Mouse (Mus musculus) MEL (cell line): ENCODE results near the gene Slco3a1. TPM values are rescaled to one million over a fixed set of nuclear protein-coding genes. Genes with fewer than 3 reads are reported as not detected.

ENCODE experiments used
- DNase-seq: peaks from one replicate; pipeline ENCODE4 v3.0.0; 2011; ENCODE audit warnings: low read depth, low spot score
- H3K27ac ChIP-seq: 2 replicates; pipeline ENCODE4 v1.5.1; 2012; ENCODE audit warnings: low read depth, mild to moderate bottlenecking, control low read depth, low read length, moderate library complexity; ENCODE audit not compliant: control insufficient read depth
- H3K27me3 ChIP-seq, 2 experiments: fragments of 150-350 bp in 1 of 2; sonication (generic) in 1 of 2; 2 replicates each; pipeline ENCODE4 v1.6.1; 2012; ENCODE audit warnings: low read length in 2 of 2, mild to moderate bottlenecking in 2 of 2, improper control_type of control experiment in 1 of 2, moderate library complexity in 1 of 2; ENCODE audit not compliant: insufficient read depth in 2 of 2, control insufficient read depth in 1 of 2
- H3K36me3 ChIP-seq, 2 experiments: 2 replicates each; pipeline ENCODE4 v1.6.1; 2012 to 2014; ENCODE audit warnings: low read length in 2 of 2, improper control_type of control experiment in 1 of 2, inconsistent platforms in 1 of 2, mild to moderate bottlenecking in 1 of 2; ENCODE audit not compliant: insufficient read depth in 2 of 2, control insufficient read depth in 1 of 2
- H3K4me1 ChIP-seq, 2 experiments: fragments of 150-350 bp in 1 of 2; sonication (generic) in 1 of 2; 2 replicates each; pipeline ENCODE4 v1.6.1; 2012; ENCODE audit warnings: low read length in 2 of 2, improper control_type of control experiment in 1 of 2, mild to moderate bottlenecking in 1 of 2; ENCODE audit not compliant: insufficient read depth in 2 of 2, control insufficient read depth in 1 of 2
- H3K4me3 ChIP-seq, 2 experiments: fragments of 150-350 bp in 1 of 2; sonication (generic) in 1 of 2; 2 replicates each; pipeline ENCODE4 v1.5.1; 2012; ENCODE audit warnings: low read depth in 2 of 2, low read length in 2 of 2, mild to moderate bottlenecking in 2 of 2, moderate library complexity in 2 of 2, control low read depth in 1 of 2, improper control_type of control experiment in 1 of 2; ENCODE audit not compliant: control insufficient read depth in 1 of 2, insufficient read depth in 1 of 2
- H3K79me2 ChIP-seq: 2 replicates; pipeline ENCODE4 v1.6.1; 2012; ENCODE audit warnings: mild to moderate bottlenecking, low read length, moderate library complexity; ENCODE audit not compliant: control insufficient read depth, poor library complexity, insufficient read depth
- H3K9ac ChIP-seq: 2 replicates; pipeline ENCODE4 v1.6.1; 2012; ENCODE audit warnings: low read depth, mild to moderate bottlenecking, control low read depth, low read length, moderate library complexity; ENCODE audit not compliant: control insufficient read depth, poor library complexity, severe bottlenecking
- H3K9me3 ChIP-seq: fragments of 150-350 bp; sonication (generic); replicated peaks from 2 replicates; pipeline ENCODE4 v1.6.1; 2012; ENCODE audit warnings: mild to moderate bottlenecking, low read length, improper control_type of control experiment, moderate library complexity; ENCODE audit not compliant: insufficient read depth
- CHD2 ChIP-seq: IDR thresholded peaks from 2 replicates; pipeline ENCODE4 v1.6.1; 2011; ENCODE audit warnings: low read length, improper control_type of control experiment
- E2F4 ChIP-seq: IDR thresholded peaks from 2 replicates; pipeline ENCODE4 v1.6.1; 2011; ENCODE audit warnings: low read depth, low read length, improper control_type of control experiment, borderline replicate concordance
- ELF1 ChIP-seq: IDR thresholded peaks from 2 replicates; pipeline ENCODE4 v1.6.1; 2014; ENCODE audit warnings: low read depth, mild to moderate bottlenecking, inconsistent platforms, low read length, improper control_type of control experiment, moderate library complexity
- EP300 ChIP-seq, 2 experiments: IDR thresholded peaks; 2 replicates each; pipeline ENCODE4 v1.6.1; 2011; ENCODE audit warnings: improper control_type of control experiment in 2 of 2, low read length in 2 of 2, low read depth in 1 of 2, mild to moderate bottlenecking in 1 of 2
- ETS1 ChIP-seq: IDR thresholded peaks from 2 replicates; pipeline ENCODE4 v1.6.1; 2012; ENCODE audit warnings: low read depth, mild to moderate bottlenecking, inconsistent platforms, low read length, improper control_type of control experiment, moderate library complexity
- GATA1 ChIP-seq: IDR thresholded peaks from 2 replicates; pipeline ENCODE4 v1.6.1; 2011; ENCODE audit warnings: low read depth, low read length, improper control_type of control experiment
- JUND ChIP-seq: IDR thresholded peaks from 2 replicates; pipeline ENCODE4 v1.6.1; 2011; ENCODE audit warnings: low read depth, mild to moderate bottlenecking, improper control_type of control experiment, low read length
- KAT2A ChIP-seq: conservative IDR thresholded peaks from 2 replicates; pipeline ENCODE4 v1.6.1; 2012; ENCODE audit warnings: low read depth, low read length, improper control_type of control experiment, inconsistent platforms
- MAFK ChIP-seq: IDR thresholded peaks from 2 replicates; pipeline ENCODE4 v1.6.1; 2011; ENCODE audit warnings: low read depth, mild to moderate bottlenecking, low read length, improper control_type of control experiment, borderline replicate concordance
- MAZ ChIP-seq: IDR thresholded peaks from 2 replicates; pipeline ENCODE4 v1.6.1; 2012; ENCODE audit warnings: low read depth, mild to moderate bottlenecking, inconsistent platforms, low read length, improper control_type of control experiment
- MXI1 ChIP-seq: IDR thresholded peaks from 2 replicates; pipeline ENCODE4 v1.6.1; 2011; ENCODE audit warnings: mild to moderate bottlenecking, low read depth, low read length, improper control_type of control experiment
- MYC ChIP-seq: IDR thresholded peaks from 2 replicates; pipeline ENCODE4 v1.6.1; 2011; ENCODE audit warnings: low read depth, mild to moderate bottlenecking, low read length, improper control_type of control experiment, moderate library complexity
- NELFE ChIP-seq: IDR thresholded peaks from 2 replicates; pipeline ENCODE4 v1.6.1; 2011; ENCODE audit warnings: low read depth, low read length, improper control_type of control experiment
- POLR2AphosphoS5 ChIP-seq: IDR thresholded peaks from 2 replicates; pipeline ENCODE4 v1.6.1; 2012; ENCODE audit warnings: low read depth, borderline replicate concordance, mild to moderate bottlenecking, inconsistent platforms, low read length, moderate library complexity, mixed read lengths
- RAD21 ChIP-seq: IDR thresholded peaks from 2 replicates; pipeline ENCODE4 v1.6.1; 2011; ENCODE audit warnings: mild to moderate bottlenecking, low read depth, low read length, improper control_type of control experiment
- RCOR1 ChIP-seq: IDR thresholded peaks from 2 replicates; pipeline ENCODE4 v1.6.1; 2012; ENCODE audit warnings: low read depth, mild to moderate bottlenecking, inconsistent platforms, low read length, improper control_type of control experiment
- SIN3A ChIP-seq: IDR thresholded peaks from 2 replicates; pipeline ENCODE4 v1.6.1; 2012; ENCODE audit warnings: low read length, improper control_type of control experiment, inconsistent platforms
- TAL1 ChIP-seq: IDR thresholded peaks from 2 replicates; pipeline ENCODE4 v1.6.1; 2012; ENCODE audit warnings: mild to moderate bottlenecking, inconsistent platforms, low read length, moderate library complexity, mixed read lengths
- ZMIZ1 ChIP-seq: IDR thresholded peaks from 2 replicates; pipeline ENCODE4 v1.6.1; 2012; ENCODE audit warnings: low read depth, mild to moderate bottlenecking, inconsistent platforms, low read length, improper control_type of control experiment, moderate library complexity
- polyA plus RNA-seq, 2 experiments: library from polyadenylated mRNA; stranded (reverse) in 1 of 2; unstranded in 1 of 2; fragments of >175 nt in 1 of 2; fragments of >200 nt in 1 of 2; gene quantifications; 2 replicates each; pipeline versions ENCODE4 v1.2.1 to v1.2.4; 2012; ENCODE audit warnings: low replicate concordance in 2 of 2, low read depth in 1 of 2; ENCODE audit not compliant: insufficient read length in 2 of 2, insufficient read depth in 1 of 2, missing spikeins in 1 of 2
- total RNA-seq: library from RNA; depleted of rRNA; stranded (reverse); fragments of 300-350 nt; gene quantifications from 2 replicates; pipeline ENCODE4 v1.2.3, GENCODE M21; 2012

The Slco3a1 gene
- total and polyA plus RNA-seq, 3 experiments = 17.6 to 20.9 TPM; not detected in 1

DNA sequence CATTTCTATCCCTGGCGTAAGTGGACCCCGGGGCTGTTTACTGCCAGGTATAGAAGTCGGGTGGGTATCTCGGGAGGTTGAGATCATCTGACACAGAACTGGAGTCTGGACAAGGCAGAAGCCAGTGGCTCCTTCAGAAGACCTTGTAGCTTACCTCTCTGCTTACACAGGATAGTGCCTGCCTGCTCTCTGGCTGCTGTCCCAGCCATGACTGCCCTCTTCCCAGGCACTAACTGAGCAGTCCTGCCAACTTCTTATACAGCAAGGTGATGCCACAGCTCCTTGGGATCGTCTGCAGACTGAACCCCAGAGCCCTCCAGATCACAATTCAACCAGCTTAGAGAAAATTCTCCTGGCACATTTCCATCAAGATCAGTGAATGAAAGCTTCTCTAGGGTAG, 26.4 kb downstream of the Slco3a1 start:
- Histone ChIP-seq H3K9ac (no peak overlapping the region), H3K27ac (no peak overlapping the region), H3K79me2 (no peaks in the 10 kb centered on the region), H3K36me3 (peaks cover 0 to 2% of the 10 kb centered on the region in 2 experiments; a peak in 2 of 4 replicates), H3K4me3 (no peak overlapping the region), H3K4me1 (peaks cover 0 to 7% of the 10 kb centered on the region in 2 experiments; a peak in 2 of 4 replicates), H3K27me3 (no peaks in the 10 kb centered on the region), H3K9me3 (no peaks in the 10 kb centered on the region)
- TF ChIP-seq ELF1 (no peak), JUND (no peak), EP300 (IDR thresholded peaks at IDR 0.05; ENCODE audit: low read depth in 1 of 2, low read length in 2 of 2) (no peak), MYC (no peak), MAZ (no peak)
- DNase-seq = no peak

- Histone ChIP-seq H3K4me3 (no peak overlapping the region), H3K9ac (no peak overlapping the region)
- TF ChIP-seq KAT2A = no peak
- TF ChIP-seq ETS1 = no peak
- TF ChIP-seq, all 39 proteins: peak for 0
- Histone ChIP-seq H3K79me2 (no peaks in the 10 kb centered on the region), H3K27me3 (no peaks in the 10 kb centered on the region), H3K36me3 (peaks cover 0 to 2% of the 10 kb centered on the region in 2 experiments; a peak in 2 of 4 replicates), H3K27ac (no peak overlapping the region), H3K4me1 (peaks cover 0 to 7% of the 10 kb centered on the region in 2 experiments; a peak in 2 of 4 replicates), H3K9me3 (no peaks in the 10 kb centered on the region)
- DNase-seq = no peak
These were observed 26.9 kb downstream of the Slco3a1 start for GRCm38 (mm10) chr7:74527689-74528088.

DNA sequence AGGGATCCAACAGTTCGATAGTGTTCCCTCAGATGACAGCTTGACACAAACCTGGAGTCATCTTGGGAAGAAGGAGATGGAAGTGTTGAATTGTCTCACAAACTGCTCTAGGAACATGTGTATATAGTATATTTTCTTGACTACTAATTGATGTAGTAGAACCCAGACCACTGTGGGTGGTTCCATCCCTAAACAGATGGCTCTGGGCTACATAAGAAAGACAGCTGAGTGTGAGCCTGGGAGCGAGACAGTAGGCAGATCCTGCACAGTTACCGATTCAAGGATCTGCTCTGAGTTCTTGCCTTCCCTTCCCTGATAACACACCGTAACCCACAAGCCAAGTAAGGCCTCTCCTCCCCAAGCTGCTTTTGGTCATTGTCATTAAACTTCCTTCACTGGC, 28.6 kb downstream of the Slco3a1 start:
- H3K4me1 ChIP-seq = peaks cover 0 to 10% of the 10 kb centered on the region in 2 experiments; a peak in 3 of 4 replicates
- H3K36me3 ChIP-seq = peaks cover 0 to 4% of the 10 kb centered on the region in 2 experiments
- no peak overlapping the region for H3K27ac ChIP-seq
- 0 out of 2 replicates have a peak, but pooled peaks cover 3% of the 10 kb centered on the region for H3K79me2 ChIP-seq
- H3K4me3 ChIP-seq = no peak overlapping the region
- H3K9ac ChIP-seq = no peak overlapping the region
- TF ChIP-seq E2F4 (no peak), ZMIZ1 (no peak), GATA1 (no peak), EP300 (IDR thresholded peaks at IDR 0.05; ENCODE audit: low read depth in 1 of 2, low read length in 2 of 2) (no peak), KAT2A (no peak), MAFK (no peak), RCOR1 (no peak), MXI1 (no peak), TAL1 (no peak), POLR2AphosphoS5 (no peak), NELFE (no peak), SIN3A (no peak), RAD21 (no peak), CHD2 (no peak), MYC (no peak)
- no peaks in the 10 kb centered on the region for H3K27me3 ChIP-seq
- no peaks in the 10 kb centered on the region for H3K9me3 ChIP-seq
- DNase-seq = no peak
